Mouse (Mus musculus): Measurements from ENCODE around the gene Catsperz. TPM values are rescaled to one million over a fixed set of nuclear protein-coding genes. Genes with fewer than 3 reads are reported as not detected.

Gene Catsperz
- polyA plus RNA-seq, 1 experiment from 2014 or later = 0.86 TPM

DNA sequence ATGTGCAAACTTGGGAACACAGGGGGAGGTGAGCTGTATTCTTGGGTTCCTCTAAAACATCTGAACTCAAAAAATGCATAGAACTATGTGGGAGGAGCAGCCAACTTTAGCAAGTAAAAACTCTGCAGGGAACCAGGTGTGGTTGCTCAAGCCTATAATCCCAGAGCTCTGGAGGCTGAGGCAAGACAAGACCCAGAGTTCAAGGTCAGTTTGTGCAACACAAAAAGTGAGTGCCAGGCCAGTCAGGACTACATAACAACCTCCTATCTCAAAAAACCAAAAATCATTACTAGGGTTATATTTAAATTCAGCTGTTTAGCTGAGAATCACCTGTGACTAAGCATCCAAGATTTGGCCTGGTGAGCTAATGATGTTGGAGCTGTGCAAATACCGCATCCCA lies 6.8 kb upstream of the Catsperz start:
- no peak for ATAC-seq (ENCODE audit: low FRiP score)
- Histone ChIP-seq H3K36me3 (no peaks in the 10 kb centered on the region), H3K9ac (no peak overlapping the region), H3K27ac (no peak overlapping the region), H3K4me1 (replicated peaks) (peaks cover 23% of the 10 kb centered on the region), H3K9me3 (no peaks in the 10 kb centered on the region), H3K4me3 (no peak overlapping the region), H3K27me3 (peaks cover 95% of the 10 kb centered on the region), H3K4me2 (no peak overlapping the region)
- 35% methylated on average over 1 of the region's 1 CpGs for WGBS

DNA sequence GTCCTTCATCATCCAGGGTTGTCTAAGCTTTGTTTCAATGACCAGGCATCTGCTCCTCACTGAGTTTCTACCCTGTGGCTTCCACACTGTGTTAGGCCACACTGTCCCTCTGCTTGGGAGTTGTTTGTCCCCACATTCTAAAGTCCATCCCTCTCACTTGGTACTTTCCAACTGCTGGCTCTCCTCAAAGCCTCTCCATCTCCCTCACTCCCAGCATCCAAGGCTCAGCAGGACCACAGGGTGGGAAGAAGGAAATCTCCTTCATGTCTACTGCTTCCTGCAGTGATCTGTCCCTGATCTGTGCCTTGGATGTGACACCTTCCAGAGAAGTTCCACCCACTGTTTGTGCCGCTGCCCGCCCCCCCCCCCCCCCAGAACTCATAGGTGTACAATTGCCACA lies 5.8 kb upstream of the Catsperz start:
- no peak overlapping the region for H3K27ac ChIP-seq
- no peak overlapping the region for H3K9ac ChIP-seq
- WGBS = 0% methylated on average over 2 of the region's 2 CpGs
- no peak overlapping the region for H3K4me2 ChIP-seq
- H3K9me3 ChIP-seq = no peaks in the 10 kb centered on the region
- no peak for ATAC-seq (ENCODE audit: low FRiP score)
- peaks cover 31% of the 10 kb centered on the region for H3K4me1 ChIP-seq (replicated peaks)
- H3K27me3 ChIP-seq = peaks cover 97% of the 10 kb centered on the region
- no peaks in the 10 kb centered on the region for H3K36me3 ChIP-seq
- no peak overlapping the region for H3K4me3 ChIP-seq

- H3K9ac ChIP-seq = no peak overlapping the region
- WGBS = 6% methylated on average over 9 of the region's 9 CpGs
- H3K4me3 ChIP-seq = no peak overlapping the region
Observed at GRCm38 (mm10) chr19:6928080-6928479, 2.9 kb upstream of the Catsperz start.

GRCm38 (mm10) chr19:6926559-6927255 lies 1.5 kb upstream of the Catsperz start:
- ATAC-seq (ENCODE audit: low FRiP score) = no peak
- Histone ChIP-seq H3K27me3 (peaks cover 90% of the 10 kb centered on the region), H3K27ac (no peak overlapping the region), H3K9ac (0 out of 2 replicates have a peak overlapping the region, but pooled peaks have one; percentile 9), H3K4me2 (peak overlapping the region; percentile 36), H3K9me3 (no peaks in the 10 kb centered on the region), H3K36me3 (no peaks in the 10 kb centered on the region), H3K4me3 (peak overlapping the region; percentile 23), H3K4me1 (replicated peaks) (peaks cover 39% of the 10 kb centered on the region)
- 11% methylated on average over 26 of the region's 26 CpGs for WGBS

More at GRCm38 (mm10) chr19:6928080-6928479, 2.9 kb upstream of the Catsperz start:
- Histone ChIP-seq H3K4me2 (no peak overlapping the region), H3K9me3 (no peaks in the 10 kb centered on the region), H3K27ac (no peak overlapping the region), H3K36me3 (no peaks in the 10 kb centered on the region), H3K4me1 (replicated peaks) (peaks cover 29% of the 10 kb centered on the region), H3K27me3 (peaks cover 97% of the 10 kb centered on the region)
- no peak for ATAC-seq (ENCODE audit: low FRiP score)

DNA sequence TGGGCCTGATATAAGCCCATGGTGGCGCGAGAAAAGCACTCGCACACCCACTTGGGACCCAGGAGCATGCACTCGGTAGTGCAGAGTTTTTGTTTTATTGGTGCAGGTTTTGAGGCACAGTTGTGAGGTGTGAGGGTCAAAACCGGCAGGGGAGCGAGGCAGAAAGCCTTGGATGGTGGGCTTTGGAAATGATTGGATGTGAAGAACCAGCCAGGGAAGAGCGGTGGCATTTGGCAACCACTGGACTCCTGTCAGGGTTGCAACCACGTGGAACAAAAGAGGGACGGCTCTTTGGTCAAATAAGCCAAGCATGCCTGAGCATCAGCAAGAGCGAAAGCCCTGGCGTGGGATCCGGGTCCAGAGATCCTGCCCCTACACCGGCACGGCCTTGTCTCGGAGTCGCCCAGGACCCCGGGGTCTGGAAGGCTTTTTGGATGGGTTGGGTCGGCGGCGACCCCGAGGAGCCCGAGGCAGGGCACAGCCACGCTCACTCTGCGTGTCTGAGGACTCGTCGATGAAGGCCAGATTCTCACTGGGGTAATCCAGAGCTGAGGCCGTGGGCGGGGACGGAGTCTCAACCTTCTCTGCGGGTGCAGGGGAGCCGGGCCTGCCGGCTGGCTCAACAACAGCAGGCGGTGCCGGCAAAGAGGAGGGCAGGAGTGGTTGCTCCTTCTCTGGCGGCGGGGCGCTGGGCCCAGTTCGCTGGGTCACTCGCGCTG lies 590 bp upstream of the Catsperz start:
- Histone ChIP-seq H3K4me3 (peak overlapping the region; percentile 14; the same call in 1 of the 2 replicates), H3K9me3 (no peaks in the 10 kb centered on the region), H3K27ac (no peak overlapping the region), H3K27me3 (peaks cover 80% of the 10 kb centered on the region), H3K4me1 (replicated peaks) (peaks cover 42% of the 10 kb centered on the region), H3K9ac (no peak overlapping the region), H3K4me2 (peak overlapping the region; percentile 27; the same call in 1 of the 2 replicates), H3K36me3 (no peaks in the 10 kb centered on the region)
- no peak for ATAC-seq (ENCODE audit: low FRiP score)
- WGBS = 4% methylated on average over 38 of the region's 40 CpGs

GRCm38 (mm10) chr19:6924461-6925306 lies 496 bp downstream of the Catsperz start:
- no peaks in the 10 kb centered on the region for H3K9me3 ChIP-seq
- H3K27me3 ChIP-seq = peaks cover 71% of the 10 kb centered on the region
- H3K4me3 ChIP-seq = peak overlapping the region; percentile 14; the same call in 1 of the 2 replicates
- H3K4me2 ChIP-seq = peak overlapping the region; percentile 27
- no peaks in the 10 kb centered on the region for H3K36me3 ChIP-seq
- no peak overlapping the region for H3K9ac ChIP-seq
- H3K27ac ChIP-seq = no peak overlapping the region
- no peak for ATAC-seq (ENCODE audit: low FRiP score)
- WGBS = 4% methylated on average over 39 of the region's 39 CpGs
- peaks cover 53% of the 10 kb centered on the region for H3K4me1 ChIP-seq (replicated peaks)

DNA sequence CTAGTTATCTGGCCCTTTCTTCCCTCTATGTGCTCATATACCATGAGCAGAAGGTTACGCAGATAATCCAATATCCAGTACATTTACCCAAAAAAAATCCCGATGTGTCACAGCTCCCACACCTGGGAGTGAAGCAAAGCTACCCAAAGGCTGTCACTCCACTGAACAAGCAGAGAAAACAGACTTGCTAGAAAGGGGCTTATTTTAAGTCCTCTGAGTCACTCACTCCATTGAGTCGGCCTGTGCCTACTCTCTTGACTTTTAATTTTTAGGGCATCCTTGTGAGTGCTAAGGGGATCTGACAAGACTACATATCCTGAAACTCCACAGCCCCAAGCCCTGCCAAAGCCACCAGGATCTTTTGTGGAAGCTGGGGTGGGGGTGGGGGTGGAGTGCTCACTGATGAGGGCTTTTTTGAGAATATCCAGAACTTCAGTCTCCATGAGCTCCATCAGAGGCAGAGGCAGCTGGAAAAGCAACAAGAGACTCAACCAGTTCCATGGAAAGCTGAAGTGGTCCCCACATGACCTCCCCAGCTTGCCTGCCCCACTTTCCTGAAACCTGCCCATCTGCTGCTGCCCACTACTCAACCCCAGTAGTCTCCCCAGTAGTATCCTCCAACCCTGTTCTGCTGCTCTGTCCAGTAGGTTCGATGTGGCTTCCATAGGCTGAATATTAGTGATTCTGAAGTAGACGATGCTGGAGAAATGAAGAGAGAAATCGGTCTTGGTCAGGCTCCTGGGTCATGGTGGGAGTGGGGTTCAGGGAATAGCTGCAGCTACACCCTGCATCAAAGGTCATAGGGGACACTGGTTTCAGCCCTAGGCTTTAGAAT lies 2.1 kb downstream of the Catsperz start:
- Histone ChIP-seq H3K4me2 (peak overlapping the region; percentile 96; the same call in 1 of the 2 replicates), H3K9me3 (no peaks in the 10 kb centered on the region), H3K27me3 (peaks cover 57% of the 10 kb centered on the region), H3K27ac (no peak overlapping the region), H3K4me3 (no peak overlapping the region), H3K36me3 (peaks cover 4% of the 10 kb centered on the region; the same call in 1 of the 2 replicates), H3K4me1 (replicated peaks) (peaks cover 61% of the 10 kb centered on the region), H3K9ac (0 out of 2 replicates have a peak overlapping the region, but pooled peaks have one; percentile 65)
- whole genome bisulfite sequencing = 63% methylated on average over 6 of the region's 6 CpGs
- ATAC-seq (ENCODE audit: low FRiP score) = no peak

GRCm38 (mm10) chr19:6921647-6922567 lies 3.3 kb downstream of the Catsperz start, which contains the start of gene Esrra:
Gene Esrra, minus strand, starts transcription at chr19:6921813.
- Histone ChIP-seq H3K9ac (peak within 1 kb of the TSS; percentile 92), H3K36me3 (peaks cover 5% of the 10 kb centered on the region; the same call in 1 of the 2 replicates), H3K4me3 (peak within 1 kb of the TSS; percentile 80), H3K4me1 (replicated peaks) (peaks cover 53% of the 10 kb centered on the region), H3K4me2 (peak within 1 kb of the TSS; percentile 96), H3K27ac (peak within 1 kb of the TSS; percentile 94), H3K27me3 (peaks cover 45% of the 10 kb centered on the region), H3K9me3 (no peaks in the 10 kb centered on the region)
- WGBS = 2% methylated on average over 56 of the region's 66 CpGs
- ATAC-seq (ENCODE audit: low FRiP score) = peak; percentile 94

GRCm38 (mm10) chr19:6920741-6921636 lies 4.2 kb downstream of the Catsperz start:
- Histone ChIP-seq H3K4me1 (replicated peaks) (peaks cover 50% of the 10 kb centered on the region), H3K27ac (peak overlapping the region; percentile 94), H3K9me3 (no peaks in the 10 kb centered on the region), H3K4me2 (peak overlapping the region; percentile 96), H3K4me3 (peak overlapping the region; percentile 80), H3K27me3 (peaks cover 36% of the 10 kb centered on the region), H3K9ac (peak overlapping the region; percentile 92), H3K36me3 (peaks cover 12% of the 10 kb centered on the region; the same call in 1 of the 2 replicates)
- ATAC-seq (ENCODE audit: low FRiP score) = no peak; the same call in 1 of the 2 replicates
- WGBS = 3% methylated on average over 29 of the region's 48 CpGs
